Mouse (Mus musculus): ENCODE results near the gene Nxn. TPM values are rescaled to one million over a fixed set of nuclear protein-coding genes. Genes with fewer than 3 reads are reported as not detected.

Gene Nxn
- polyA plus RNA-seq (2015; fragmentation: Nextera tagmentation; extraction: Ambion mirVana): 11.7 and 11.9 TPM in 2 replicates

GRCm38 (mm10) chr11:76398798-76399586 lies at the start of gene Nxn:
TSS of gene Nxn (minus strand) at chr11:76399140.
- Histone ChIP-seq H3K4me2 (replicated peaks; ENCODE audit: low read depth, low read length) (peak within 1 kb of the TSS; percentile 96), H3K9me3 (ENCODE audit: low read length) (no peaks in the 10 kb centered on the region), H3K27ac (ENCODE audit: low read length) (peak within 1 kb of the TSS; percentile 72), H3K4me1 (ENCODE audit: insufficient read depth, low read depth, low read length) (no peaks in the 10 kb centered on the region), H3K4me3 (ENCODE audit: low read depth, low read length) (peak within 1 kb of the TSS; percentile 78), H3K36me3 (ENCODE audit: insufficient read depth, low read length) (no peaks in the 10 kb centered on the region), H3K9ac (replicated peaks; ENCODE audit: low read depth) (peak within 1 kb of the TSS; percentile 63), H3K27me3 (replicated peaks; ENCODE audit: insufficient read depth, low read length) (no peaks in the 10 kb centered on the region)
- ATAC-seq: peak; percentile 94
- TF ChIP-seq CTCF (IDR thresholded peaks at IDR 0.05): peak; percentile 49
- TF ChIP-seq EP300 (IDR thresholded peaks at IDR 0.05): no peak
- peak; percentile 94 for DNase-seq (ENCODE audit: low spot score)
- 0% methylated on average over 39 of the region's 70 CpGs for WGBS

- WGBS: 12% methylated on average over 10 of the region's 10 CpGs
- peaks cover 13% of the 10 kb centered on the region; the same call in 1 of the 2 replicates for H3K36me3 ChIP-seq (ENCODE audit: insufficient read depth, low read length)
- H3K27ac ChIP-seq (ENCODE audit: low read length): no peak overlapping the region
- H3K9me3 ChIP-seq (ENCODE audit: low read length): no peaks in the 10 kb centered on the region
- no peaks in the 10 kb centered on the region for H3K4me1 ChIP-seq (ENCODE audit: insufficient read depth, low read depth, low read length)
- no peaks in the 10 kb centered on the region for H3K27me3 ChIP-seq (replicated peaks; ENCODE audit: insufficient read depth, low read length)
- no peak for TF ChIP-seq CTCF (IDR thresholded peaks at IDR 0.05)
- no peak for TF ChIP-seq EP300 (IDR thresholded peaks at IDR 0.05)
- peak; percentile 55 for ATAC-seq
- peak; percentile 58 for DNase-seq (ENCODE audit: low spot score)
- no peak overlapping the region for H3K4me2 ChIP-seq (replicated peaks; ENCODE audit: low read depth, low read length)
- no peak overlapping the region for H3K9ac ChIP-seq (replicated peaks; ENCODE audit: low read depth)
- no peak overlapping the region for H3K4me3 ChIP-seq (ENCODE audit: low read depth, low read length)
These were observed 47.3 kb upstream of the Nxn start for GRCm38 (mm10) chr11:76446251-76446650.

GRCm38 (mm10) chr11:76445459-76445858 lies 46.5 kb upstream of the Nxn start:
- DNase-seq (ENCODE audit: low spot score) (no peak), ATAC-seq (no peak)
- Histone ChIP-seq H3K4me3 (ENCODE audit: low read depth, low read length) (no peak overlapping the region), H3K36me3 (ENCODE audit: insufficient read depth, low read length) (peaks cover 5% of the 10 kb centered on the region; the same call in 1 of the 2 replicates), H3K27ac (ENCODE audit: low read length) (no peak overlapping the region), H3K4me1 (ENCODE audit: insufficient read depth, low read depth, low read length) (no peaks in the 10 kb centered on the region), H3K9ac (replicated peaks; ENCODE audit: low read depth) (no peak overlapping the region), H3K4me2 (replicated peaks; ENCODE audit: low read depth, low read length) (no peak overlapping the region), H3K27me3 (replicated peaks; ENCODE audit: insufficient read depth, low read length) (no peaks in the 10 kb centered on the region), H3K9me3 (ENCODE audit: low read length) (no peaks in the 10 kb centered on the region)
- WGBS: 44% methylated on average over 8 of the region's 8 CpGs
- TF ChIP-seq CTCF (IDR thresholded peaks at IDR 0.05) (no peak), EP300 (IDR thresholded peaks at IDR 0.05) (no peak)

- no peaks in the 10 kb centered on the region for H3K27me3 ChIP-seq (replicated peaks; ENCODE audit: insufficient read depth, low read length)
- 32% methylated on average over 3 of the region's 3 CpGs for WGBS
- no peak overlapping the region for H3K4me2 ChIP-seq (replicated peaks; ENCODE audit: low read depth, low read length)
- TF ChIP-seq EP300 (IDR thresholded peaks at IDR 0.05) (no peak), CTCF (IDR thresholded peaks at IDR 0.05) (no peak)
- H3K9me3 ChIP-seq (ENCODE audit: low read length): no peaks in the 10 kb centered on the region
- DNase-seq (ENCODE audit: low spot score) (no peak), ATAC-seq (no peak)
- H3K36me3 ChIP-seq (ENCODE audit: insufficient read depth, low read length): peaks cover 5% of the 10 kb centered on the region; the same call in 1 of the 2 replicates
- H3K4me3 ChIP-seq (ENCODE audit: low read depth, low read length): no peak overlapping the region
- no peak overlapping the region for H3K27ac ChIP-seq (ENCODE audit: low read length)
- H3K4me1 ChIP-seq (ENCODE audit: insufficient read depth, low read depth, low read length): no peaks in the 10 kb centered on the region; the same call in 1 of the 2 replicates
- H3K9ac ChIP-seq (replicated peaks; ENCODE audit: low read depth): no peak overlapping the region
These were observed 40.7 kb upstream of the Nxn start for GRCm38 (mm10) chr11:76439666-76440065.

GRCm38 (mm10) chr11:76436864-76437437 lies 38.0 kb upstream of the Nxn start:
- Histone ChIP-seq H3K36me3 (ENCODE audit: insufficient read depth, low read length) (no peaks in the 10 kb centered on the region), H3K27me3 (replicated peaks; ENCODE audit: insufficient read depth, low read length) (no peaks in the 10 kb centered on the region), H3K4me1 (ENCODE audit: insufficient read depth, low read depth, low read length) (no peaks in the 10 kb centered on the region; the same call in 1 of the 2 replicates), H3K27ac (ENCODE audit: low read length) (peak overlapping the region; percentile 51), H3K4me3 (ENCODE audit: low read depth, low read length) (peak overlapping the region; percentile 28), H3K4me2 (replicated peaks; ENCODE audit: low read depth, low read length) (peak overlapping the region; percentile 63), H3K9ac (replicated peaks; ENCODE audit: low read depth) (0 out of 2 replicates have a peak overlapping the region, but pooled peaks have one; percentile 23), H3K9me3 (ENCODE audit: low read length) (no peaks in the 10 kb centered on the region)
- DNase-seq (ENCODE audit: low spot score) (peak; percentile 87), ATAC-seq (peak; percentile 91)
- TF ChIP-seq CTCF (IDR thresholded peaks at IDR 0.05) (peak; percentile 11), EP300 (IDR thresholded peaks at IDR 0.05) (no peak)
- WGBS: 12% methylated on average over 25 of the region's 28 CpGs

- Histone ChIP-seq H3K27me3 (replicated peaks; ENCODE audit: insufficient read depth, low read length) (no peaks in the 10 kb centered on the region), H3K4me1 (ENCODE audit: insufficient read depth, low read depth, low read length) (no peaks in the 10 kb centered on the region; the same call in 1 of the 2 replicates), H3K4me2 (replicated peaks; ENCODE audit: low read depth, low read length) (no peak overlapping the region), H3K36me3 (ENCODE audit: insufficient read depth, low read length) (no peaks in the 10 kb centered on the region; the same call in 1 of the 2 replicates), H3K9me3 (ENCODE audit: low read length) (no peaks in the 10 kb centered on the region), H3K4me3 (ENCODE audit: low read depth, low read length) (no peak overlapping the region), H3K9ac (replicated peaks; ENCODE audit: low read depth) (no peak overlapping the region), H3K27ac (ENCODE audit: low read length) (no peak overlapping the region)
- 85% methylated on average over 5 of the region's 5 CpGs for WGBS
- no peak for TF ChIP-seq CTCF (IDR thresholded peaks at IDR 0.05)
- no peak for TF ChIP-seq EP300 (IDR thresholded peaks at IDR 0.05)
- ATAC-seq: no peak
- DNase-seq (ENCODE audit: low spot score): no peak
These were observed 37.1 kb upstream of the Nxn start for GRCm38 (mm10) chr11:76436009-76436408.

All from lung, postnatal 0 days (tissue).